Mouse (Mus musculus): ENCODE results near the gene Polg2. TPM values are rescaled to one million over a fixed set of nuclear protein-coding genes. Genes with fewer than 3 reads are reported as not detected.

Gene Polg2
- polyA plus RNA-seq, 1 experiment from 2014 or later, result 9.3 TPM

DNA sequence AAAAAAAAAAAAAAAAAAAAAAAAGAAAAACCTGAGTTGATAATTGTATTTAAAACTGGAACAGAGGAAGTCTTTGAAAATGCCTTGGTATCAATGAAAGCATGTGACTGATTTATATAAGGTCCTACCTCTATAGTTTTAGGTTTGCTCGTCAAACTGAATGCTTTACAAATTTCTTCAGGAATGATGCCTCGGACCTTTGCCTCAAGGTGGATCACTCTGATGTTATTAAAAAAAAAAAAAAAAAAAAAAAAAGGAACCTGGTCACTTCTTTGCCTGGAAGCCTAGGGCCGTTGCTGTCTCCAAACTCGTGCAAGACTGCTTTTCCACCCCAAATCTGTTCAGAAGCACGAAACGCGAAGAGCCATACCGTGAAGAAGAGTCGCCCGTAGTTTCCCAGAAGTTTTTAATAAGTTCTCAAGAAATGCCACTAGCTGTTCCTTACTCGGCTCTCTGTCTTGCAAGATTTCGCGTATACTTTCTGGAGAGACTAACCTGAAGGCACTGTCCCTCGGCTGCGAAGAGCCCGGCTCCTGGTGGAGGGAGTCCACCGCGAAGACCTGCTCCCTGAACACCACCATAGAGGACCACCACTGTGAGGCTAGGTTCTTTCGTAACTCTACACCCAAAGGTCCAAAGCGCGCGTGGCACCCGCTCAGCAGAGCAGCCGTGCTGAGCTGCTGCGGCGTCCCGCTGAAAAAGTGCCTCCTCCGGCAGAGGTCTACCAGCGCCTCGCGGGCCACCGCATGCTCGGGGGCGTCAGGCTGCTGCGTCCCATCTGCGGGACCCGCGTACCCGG, 549 bp downstream of the Polg2 start:
- no peaks in the 10 kb centered on the region for H3K27me3 ChIP-seq (replicated peaks; ENCODE audit: control insufficient read depth, insufficient read depth, low read length)
- H3K4me2 ChIP-seq, result peak overlapping the region; percentile 78
- H3K4me3 ChIP-seq (ENCODE audit: low read depth, low read length), result peak overlapping the region; percentile 87
- no peaks in the 10 kb centered on the region for H3K9me3 ChIP-seq (ENCODE audit: control insufficient read depth, low read length)
- ATAC-seq (replicated peaks; ENCODE audit: low FRiP score) (peak; percentile 76), DNase-seq (ENCODE audit: low spot score) (no peak)
- peaks cover 42% of the 10 kb centered on the region for H3K36me3 ChIP-seq (ENCODE audit: control insufficient read depth, insufficient read depth, low read length)
- H3K4me1 ChIP-seq (replicated peaks; ENCODE audit: control insufficient read depth, insufficient read depth, low read length), result peaks cover 13% of the 10 kb centered on the region
- H3K9ac ChIP-seq (ENCODE audit: low read depth, low read length), result peak overlapping the region; percentile 96
- peak overlapping the region; percentile 97 for H3K27ac ChIP-seq (ENCODE audit: low read depth, low read length)
- WGBS, result under 1% methylated on average over 39 of the region's 39 CpGs

DNA sequence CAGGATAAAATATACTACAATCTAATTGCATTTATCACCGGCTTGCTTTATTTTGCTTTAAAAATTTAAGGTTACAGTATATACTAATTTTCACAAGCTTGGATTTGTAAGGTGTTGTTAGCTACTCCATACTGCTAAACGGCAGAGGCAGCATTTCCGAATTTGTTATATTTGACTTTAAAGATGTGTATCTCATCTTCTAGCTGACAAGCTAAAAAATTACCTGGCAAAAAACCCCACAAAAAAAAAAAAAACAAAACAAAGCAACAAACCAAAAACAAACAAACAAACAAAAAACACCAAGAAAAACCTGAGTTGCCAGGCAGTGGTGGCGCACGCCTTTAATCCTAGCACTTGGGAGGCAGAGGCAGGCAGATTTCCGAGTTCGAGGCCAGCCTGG, 1.2 kb downstream of the Polg2 start:
- Histone ChIP-seq H3K4me3 (ENCODE audit: low read depth, low read length) (peak overlapping the region; percentile 87), H3K4me2 (peak overlapping the region; percentile 78), H3K4me1 (replicated peaks; ENCODE audit: control insufficient read depth, insufficient read depth, low read length) (peaks cover 13% of the 10 kb centered on the region), H3K36me3 (ENCODE audit: control insufficient read depth, insufficient read depth, low read length) (peaks cover 37% of the 10 kb centered on the region), H3K9me3 (ENCODE audit: control insufficient read depth, low read length) (no peaks in the 10 kb centered on the region), H3K9ac (ENCODE audit: low read depth, low read length) (no peak overlapping the region), H3K27me3 (replicated peaks; ENCODE audit: control insufficient read depth, insufficient read depth, low read length) (no peaks in the 10 kb centered on the region), H3K27ac (ENCODE audit: low read depth, low read length) (no peak overlapping the region)
- WGBS, result 78% methylated on average over 7 of the region's 7 CpGs
- DNase-seq (ENCODE audit: low spot score) (no peak), ATAC-seq (replicated peaks; ENCODE audit: low FRiP score) (no peak)

- Histone ChIP-seq H3K27ac (ENCODE audit: low read depth, low read length) (no peak overlapping the region), H3K4me2 (peak overlapping the region; percentile 78), H3K9me3 (ENCODE audit: control insufficient read depth, low read length) (no peaks in the 10 kb centered on the region), H3K27me3 (replicated peaks; ENCODE audit: control insufficient read depth, insufficient read depth, low read length) (no peaks in the 10 kb centered on the region), H3K9ac (ENCODE audit: low read depth, low read length) (no peak overlapping the region), H3K4me1 (replicated peaks; ENCODE audit: control insufficient read depth, insufficient read depth, low read length) (peaks cover 13% of the 10 kb centered on the region), H3K4me3 (ENCODE audit: low read depth, low read length) (no peak overlapping the region), H3K36me3 (ENCODE audit: control insufficient read depth, insufficient read depth, low read length) (peaks cover 31% of the 10 kb centered on the region)
- DNase-seq (ENCODE audit: low spot score) (no peak), ATAC-seq (replicated peaks; ENCODE audit: low FRiP score) (no peak)
- WGBS, result 85% methylated on average over 3 of the region's 3 CpGs
Observed at GRCm38 (mm10) chr11:106777395-106777794, 1.9 kb downstream of the Polg2 start.

- Histone ChIP-seq H3K4me1 (replicated peaks; ENCODE audit: control insufficient read depth, insufficient read depth, low read length) (peaks cover 13% of the 10 kb centered on the region), H3K9ac (ENCODE audit: low read depth, low read length) (no peak overlapping the region), H3K36me3 (ENCODE audit: control insufficient read depth, insufficient read depth, low read length) (peaks cover 31% of the 10 kb centered on the region), H3K27me3 (replicated peaks; ENCODE audit: control insufficient read depth, insufficient read depth, low read length) (no peaks in the 10 kb centered on the region), H3K27ac (ENCODE audit: low read depth, low read length) (no peak overlapping the region), H3K4me2 (no peak overlapping the region), H3K4me3 (ENCODE audit: low read depth, low read length) (no peak overlapping the region), H3K9me3 (ENCODE audit: control insufficient read depth, low read length) (no peaks in the 10 kb centered on the region)
- ATAC-seq (replicated peaks; ENCODE audit: low FRiP score), result no peak
- 82% methylated on average over 4 of the region's 4 CpGs for WGBS
- DNase-seq (ENCODE audit: low spot score), result no peak
Observed at GRCm38 (mm10) chr11:106776960-106777359, 2.4 kb downstream of the Polg2 start.

- no peak overlapping the region for H3K27ac ChIP-seq (ENCODE audit: low read depth, low read length)
- WGBS, result 93% methylated on average over 9 of the region's 9 CpGs
- DNase-seq (ENCODE audit: low spot score) (no peak), ATAC-seq (replicated peaks; ENCODE audit: low FRiP score) (no peak)
- H3K9me3 ChIP-seq (ENCODE audit: control insufficient read depth, low read length), result no peaks in the 10 kb centered on the region
- no peak overlapping the region for H3K4me3 ChIP-seq (ENCODE audit: low read depth, low read length)
- H3K36me3 ChIP-seq (ENCODE audit: control insufficient read depth, insufficient read depth, low read length), result peaks cover 47% of the 10 kb centered on the region
- no peak overlapping the region for H3K4me2 ChIP-seq
- H3K4me1 ChIP-seq (replicated peaks; ENCODE audit: control insufficient read depth, insufficient read depth, low read length), result peaks cover 6% of the 10 kb centered on the region; the same call in 1 of the 2 replicates
- H3K27me3 ChIP-seq (replicated peaks; ENCODE audit: control insufficient read depth, insufficient read depth, low read length), result no peaks in the 10 kb centered on the region
- no peak overlapping the region for H3K9ac ChIP-seq (ENCODE audit: low read depth, low read length)
Observed at GRCm38 (mm10) chr11:106773061-106773460, 6.3 kb downstream of the Polg2 start.

- Histone ChIP-seq H3K27me3 (replicated peaks; ENCODE audit: control insufficient read depth, insufficient read depth, low read length) (no peaks in the 10 kb centered on the region), H3K4me3 (ENCODE audit: low read depth, low read length) (no peak overlapping the region), H3K27ac (ENCODE audit: low read depth, low read length) (no peak overlapping the region), H3K4me2 (no peak overlapping the region), H3K9ac (ENCODE audit: low read depth, low read length) (no peak overlapping the region), H3K36me3 (ENCODE audit: control insufficient read depth, insufficient read depth, low read length) (peaks cover 47% of the 10 kb centered on the region), H3K4me1 (replicated peaks; ENCODE audit: control insufficient read depth, insufficient read depth, low read length) (no peaks in the 10 kb centered on the region), H3K9me3 (ENCODE audit: control insufficient read depth, low read length) (no peaks in the 10 kb centered on the region)
- WGBS, result 84% methylated on average over 9 of the region's 9 CpGs
- ATAC-seq (replicated peaks; ENCODE audit: low FRiP score) (peak; percentile 49; the same call in 1 of the 2 replicates), DNase-seq (ENCODE audit: low spot score) (no peak)
Observed at GRCm38 (mm10) chr11:106770195-106770974, 9.0 kb downstream of the Polg2 start.

- Histone ChIP-seq H3K27me3 (replicated peaks; ENCODE audit: control insufficient read depth, insufficient read depth, low read length) (no peaks in the 10 kb centered on the region), H3K4me3 (ENCODE audit: low read depth, low read length) (no peak overlapping the region), H3K4me1 (replicated peaks; ENCODE audit: control insufficient read depth, insufficient read depth, low read length) (peaks cover 7% of the 10 kb centered on the region), H3K27ac (ENCODE audit: low read depth, low read length) (no peak overlapping the region), H3K36me3 (ENCODE audit: control insufficient read depth, insufficient read depth, low read length) (peaks cover 35% of the 10 kb centered on the region), H3K9me3 (ENCODE audit: control insufficient read depth, low read length) (no peaks in the 10 kb centered on the region), H3K4me2 (no peak overlapping the region), H3K9ac (ENCODE audit: low read depth, low read length) (no peak overlapping the region)
- 91% methylated on average over 4 of the region's 4 CpGs for WGBS
- DNase-seq (ENCODE audit: low spot score) (no peak), ATAC-seq (replicated peaks; ENCODE audit: low FRiP score) (no peak)
Observed at GRCm38 (mm10) chr11:106767516-106767915, 11.8 kb downstream of the Polg2 start.

- H3K36me3 ChIP-seq (ENCODE audit: control insufficient read depth, insufficient read depth, low read length), result peaks cover 30% of the 10 kb centered on the region
- WGBS, result 88% methylated on average over 4 of the region's 4 CpGs
- ATAC-seq (replicated peaks; ENCODE audit: low FRiP score) (no peak), DNase-seq (ENCODE audit: low spot score) (no peak)
- no peak overlapping the region for H3K4me3 ChIP-seq (ENCODE audit: low read depth, low read length)
- H3K27me3 ChIP-seq (replicated peaks; ENCODE audit: control insufficient read depth, insufficient read depth, low read length), result no peaks in the 10 kb centered on the region
- H3K27ac ChIP-seq (ENCODE audit: low read depth, low read length), result no peak overlapping the region
- H3K4me2 ChIP-seq, result no peak overlapping the region
- H3K9me3 ChIP-seq (ENCODE audit: control insufficient read depth, low read length), result no peaks in the 10 kb centered on the region
- no peak overlapping the region for H3K9ac ChIP-seq (ENCODE audit: low read depth, low read length)
- peaks cover 15% of the 10 kb centered on the region for H3K4me1 ChIP-seq (replicated peaks; ENCODE audit: control insufficient read depth, insufficient read depth, low read length)
Observed at GRCm38 (mm10) chr11:106766611-106767162, 12.7 kb downstream of the Polg2 start.

Measured in liver, embryonic 11.5 days (tissue).